Mouse (Mus musculus) liver, embryonic 13.5 days (tissue): ENCODE measurements around the gene Meis1. TPM values are rescaled to one million over a fixed set of nuclear protein-coding genes. Genes with fewer than 3 reads are reported as not detected.

Experiments
- ATAC-seq: fragments of 200-750 bp; cut with Nextera tagmentation; 2 replicates; pipeline ENCODE4 v1.8.0; 2017; ENCODE audit warnings: low read depth, mild to moderate bottlenecking, moderate number of reproducible peaks, moderate library complexity
- DNase-seq: peaks from one replicate; pipeline ENCODE4 v3.0.0; 2022
- H3K27ac ChIP-seq: fragments of 300-500 bp; sonication (generic); 2 replicates; pipeline ENCODE4 v1.5.1; 2015; ENCODE audit warnings: moderate library complexity, mild to moderate bottlenecking, inconsistent platforms
- H3K27me3 ChIP-seq: fragments of 300-500 bp; sonication (generic); 2 replicates; pipeline ENCODE4 v1.6.1; 2015; ENCODE audit warnings: mild to moderate bottlenecking, inconsistent platforms
- H3K36me3 ChIP-seq: fragments of 300-500 bp; sonication (generic); 2 replicates; pipeline ENCODE4 v1.6.1; 2015; ENCODE audit warnings: mild to moderate bottlenecking, inconsistent platforms
- H3K4me1 ChIP-seq: fragments of 300-500 bp; sonication (generic); replicated peaks from 2 replicates; pipeline ENCODE4 v1.6.1; 2015; ENCODE audit warnings: inconsistent platforms
- H3K4me2 ChIP-seq: fragments of 300-500 bp; sonication (generic); 2 replicates; pipeline ENCODE4 v1.6.1; 2015; ENCODE audit warnings: inconsistent platforms, mild to moderate bottlenecking, moderate library complexity
- H3K4me3 ChIP-seq: fragments of 300-500 bp; sonication (generic); replicated peaks from 2 replicates; pipeline ENCODE4 v1.5.1; 2015; ENCODE audit warnings: mild to moderate bottlenecking, inconsistent platforms
- H3K9ac ChIP-seq: fragments of 300-500 bp; sonication (generic); 2 replicates; pipeline ENCODE4 v1.6.1; 2015; ENCODE audit warnings: mild to moderate bottlenecking, inconsistent platforms
- H3K9me3 ChIP-seq: fragments of 300-500 bp; sonication (generic); replicated peaks from 2 replicates; pipeline ENCODE4 v1.6.1; 2016; ENCODE audit warnings: inconsistent platforms
- WGBS: fragments of 180-500 bp; shearing (Covaris S2); methylation state at CpG from one replicate; pipeline ENCODE4 v1.1.7; 2015; ENCODE audit not compliant: insufficient replicate concordance; 5-methylcytosine and 5-hydroxymethylcytosine counted together
- polyA plus RNA-seq: library from polyadenylated mRNA; unstranded; fragments of >200 nt; fragmentation: Nextera tagmentation; extraction: Ambion mirVana; gene quantifications from 2 replicates; pipeline ENCODE4 v1.2.1, GENCODE M21; 2015

The Meis1 gene
- polyA plus RNA-seq, 1 experiment from 2014 or later = 10.7 TPM

DNA sequence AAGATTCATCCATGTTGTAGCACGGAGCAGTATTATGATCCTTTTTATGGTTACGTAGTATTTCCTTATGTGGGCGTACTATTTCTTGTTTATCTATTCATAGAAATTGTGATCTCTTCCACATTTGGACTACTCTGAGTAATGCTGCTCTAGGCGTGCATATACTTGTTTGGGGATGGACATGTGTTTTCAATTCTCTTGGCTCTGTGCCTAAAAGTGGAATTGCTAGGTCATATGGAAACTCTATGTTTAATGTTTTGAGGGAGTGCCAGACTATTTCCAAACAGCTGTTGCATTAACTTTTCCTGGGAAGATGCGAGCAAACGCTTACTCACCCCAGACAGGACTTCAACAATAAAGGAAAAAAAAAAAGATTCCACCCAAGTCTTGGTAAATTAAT lies 173.3 kb downstream of the Meis1 start:
- Histone ChIP-seq H3K4me3 (no peak overlapping the region), H3K4me2 (no peak overlapping the region), H3K27ac (no peak overlapping the region), H3K4me1 (no peaks in the 10 kb centered on the region), H3K36me3 (no peaks in the 10 kb centered on the region), H3K9ac (no peak overlapping the region), H3K9me3 (no peaks in the 10 kb centered on the region), H3K27me3 (no peaks in the 10 kb centered on the region)
- no peak for DNase-seq
- no peak for ATAC-seq
- WGBS = 71% methylated on average over 6 of the region's 6 CpGs

DNA sequence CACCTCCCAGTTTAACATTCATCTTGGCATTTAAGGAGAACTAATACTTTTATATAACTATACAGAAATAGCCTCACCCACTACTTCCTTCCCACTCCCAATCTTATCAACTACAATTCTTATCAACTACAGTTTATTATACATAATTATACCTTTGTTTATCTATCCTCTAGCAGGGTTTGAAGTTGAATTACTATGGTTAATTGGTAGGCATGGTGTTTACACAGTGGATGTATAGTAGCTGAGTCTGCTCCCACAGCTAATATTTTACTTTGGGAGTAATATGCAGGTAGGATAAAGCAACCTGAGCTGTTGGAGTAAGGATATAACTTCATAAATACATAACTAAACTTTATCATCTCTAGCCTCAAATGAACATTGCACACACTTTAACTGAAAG lies 188.7 kb downstream of the Meis1 start:
- no peaks in the 10 kb centered on the region for H3K36me3 ChIP-seq
- H3K4me2 ChIP-seq = no peak overlapping the region
- no peaks in the 10 kb centered on the region for H3K27me3 ChIP-seq
- H3K4me1 ChIP-seq = no peaks in the 10 kb centered on the region
- no peak overlapping the region for H3K27ac ChIP-seq
- H3K4me3 ChIP-seq = no peak overlapping the region
- H3K9ac ChIP-seq = no peak overlapping the region
- DNase-seq (no peak), ATAC-seq (no peak)
- no peaks in the 10 kb centered on the region for H3K9me3 ChIP-seq
